Mouse (Mus musculus) kidney, adult 2 months (tissue): ENCODE measurements at regions not wholly inside any gene's neighbourhood (a gene's known extent, or its start where the extent isn't known, plus 50 kb on each side); places are given as distances from the start of the nearest gene placed in this dataset.

ENCODE experiments used
- CTCF ChIP-seq: fragments of 200-500 bp; conservative IDR thresholded peaks from 2 replicates; pipeline ENCODE4 v1.5.1; 2011; ENCODE audit warnings: low read depth, mild to moderate bottlenecking, control low read depth, low read length, moderate library complexity, mixed read lengths; ENCODE audit not compliant: insufficient read depth, insufficient read length
- POLR2A ChIP-seq: fragments of 200-500 bp; IDR thresholded peaks from one replicate; pipeline ENCODE4 v1.6.1; 2011; ENCODE audit warnings: low read depth, low read length, control low read depth

- no peak for TF ChIP-seq POLR2A
- no peak for TF ChIP-seq CTCF
Observed at GRCm38 (mm10) chr17:69769002-69769421, 199.9 kb upstream of the Dlgap1 start.
